Mouse (Mus musculus): ENCODE measurements around the gene Scarb1. TPM values are rescaled to one million over a fixed set of nuclear protein-coding genes. Genes with fewer than 3 reads are reported as not detected.

The Scarb1 gene
- polyA plus RNA-seq, 1 experiment from 2014 or later, result 30.1 TPM

GRCm38 (mm10) chr5:125287053-125287655 is 53.7 kb downstream of the Scarb1 start:
- no peaks in the 10 kb centered on the region; the same call in 1 of the 2 replicates for H3K36me3 ChIP-seq (ENCODE audit: control insufficient read depth, insufficient read depth, low read length)
- H3K4me1 ChIP-seq (replicated peaks; ENCODE audit: control insufficient read depth, insufficient read depth), result no peaks in the 10 kb centered on the region
- no peak for DNase-seq (ENCODE audit: low spot score)
- no peak overlapping the region for H3K4me3 ChIP-seq (ENCODE audit: low read depth, low read length)
- H3K27ac ChIP-seq (replicated peaks), result peak overlapping the region; percentile 53
- peak; percentile 37; the same call in 1 of the 2 replicates for ATAC-seq (ENCODE audit: low FRiP score, low TSS enrichment)
- no peak for TF ChIP-seq CTCF (IDR thresholded peaks at IDR 0.05; ENCODE audit: low read depth)
- TF ChIP-seq EP300 (optimal IDR thresholded peaks at IDR 0.05), result no peak
- WGBS, result 81% methylated on average over 9 of the region's 9 CpGs
- no peak overlapping the region for H3K9ac ChIP-seq (ENCODE audit: low read length)
- H3K9me3 ChIP-seq (ENCODE audit: control insufficient read depth, low read length), result no peaks in the 10 kb centered on the region
- H3K27me3 ChIP-seq (ENCODE audit: control insufficient read depth, insufficient read depth, low read length), result no peaks in the 10 kb centered on the region
- no peak overlapping the region for H3K4me2 ChIP-seq (replicated peaks; ENCODE audit: low read depth)

GRCm38 (mm10) chr5:125286090-125286489 is 54.8 kb downstream of the Scarb1 start:
- H3K27me3 ChIP-seq (ENCODE audit: control insufficient read depth, insufficient read depth, low read length), result no peaks in the 10 kb centered on the region
- TF ChIP-seq EP300 (optimal IDR thresholded peaks at IDR 0.05) (no peak), CTCF (IDR thresholded peaks at IDR 0.05; ENCODE audit: low read depth) (no peak)
- DNase-seq (ENCODE audit: low spot score), result no peak
- no peaks in the 10 kb centered on the region; the same call in 1 of the 2 replicates for H3K36me3 ChIP-seq (ENCODE audit: control insufficient read depth, insufficient read depth, low read length)
- H3K9ac ChIP-seq (ENCODE audit: low read length), result no peak overlapping the region
- H3K4me2 ChIP-seq (replicated peaks; ENCODE audit: low read depth), result no peak overlapping the region
- H3K4me3 ChIP-seq (ENCODE audit: low read depth, low read length), result no peak overlapping the region
- 92% methylated on average over 11 of the region's 11 CpGs for WGBS
- H3K27ac ChIP-seq (replicated peaks), result no peak overlapping the region
- ATAC-seq (ENCODE audit: low FRiP score, low TSS enrichment), result no peak
- H3K4me1 ChIP-seq (replicated peaks; ENCODE audit: control insufficient read depth, insufficient read depth), result no peaks in the 10 kb centered on the region
- no peaks in the 10 kb centered on the region for H3K9me3 ChIP-seq (ENCODE audit: control insufficient read depth, low read length)

- DNase-seq (ENCODE audit: low spot score), result peak; percentile 83
- 0 out of 2 replicates have a peak overlapping the region, but pooled peaks have one; percentile 5 for H3K27ac ChIP-seq (replicated peaks)
Measured at GRCm38 (mm10) chr5:125283748-125284640, 56.9 kb downstream of the Scarb1 start.

GRCm38 (mm10) chr5:125279216-125279615 is 61.7 kb downstream of the Scarb1 start:
- no peak for TF ChIP-seq EP300 (optimal IDR thresholded peaks at IDR 0.05)
- TF ChIP-seq CTCF (IDR thresholded peaks at IDR 0.05; ENCODE audit: low read depth), result no peak
- H3K36me3 ChIP-seq (ENCODE audit: control insufficient read depth, insufficient read depth, low read length), result 0 out of 2 replicates have a peak, but pooled peaks cover 3% of the 10 kb centered on the region
- H3K9ac ChIP-seq (ENCODE audit: low read length), result no peak overlapping the region
- H3K9me3 ChIP-seq (ENCODE audit: control insufficient read depth, low read length), result no peaks in the 10 kb centered on the region
- WGBS, result 68% methylated on average over 7 of the region's 7 CpGs
- H3K4me3 ChIP-seq (ENCODE audit: low read depth, low read length), result no peak overlapping the region
- no peaks in the 10 kb centered on the region for H3K4me1 ChIP-seq (replicated peaks; ENCODE audit: control insufficient read depth, insufficient read depth)
- H3K27ac ChIP-seq (replicated peaks), result no peak overlapping the region
- H3K4me2 ChIP-seq (replicated peaks; ENCODE audit: low read depth), result no peak overlapping the region
- no peaks in the 10 kb centered on the region for H3K27me3 ChIP-seq (ENCODE audit: control insufficient read depth, insufficient read depth, low read length)
- DNase-seq (ENCODE audit: low spot score) (no peak), ATAC-seq (ENCODE audit: low FRiP score, low TSS enrichment) (no peak)

More at GRCm38 (mm10) chr5:125283748-125284640, 56.9 kb downstream of the Scarb1 start:
- H3K4me1 ChIP-seq (replicated peaks; ENCODE audit: control insufficient read depth, insufficient read depth), result no peaks in the 10 kb centered on the region
- peak; percentile 79 for ATAC-seq (ENCODE audit: low FRiP score, low TSS enrichment)
- peak overlapping the region; percentile 1; the same call in 1 of the 2 replicates for H3K9ac ChIP-seq (ENCODE audit: low read length)
- H3K9me3 ChIP-seq (ENCODE audit: control insufficient read depth, low read length), result no peaks in the 10 kb centered on the region
- no peak for TF ChIP-seq EP300 (optimal IDR thresholded peaks at IDR 0.05)
- TF ChIP-seq CTCF (IDR thresholded peaks at IDR 0.05; ENCODE audit: low read depth), result no peak
- peak overlapping the region; percentile 59 for H3K4me2 ChIP-seq (replicated peaks; ENCODE audit: low read depth)
- H3K27me3 ChIP-seq (ENCODE audit: control insufficient read depth, insufficient read depth, low read length), result no peaks in the 10 kb centered on the region
- 19% methylated on average over 35 of the region's 35 CpGs for WGBS
- H3K36me3 ChIP-seq (ENCODE audit: control insufficient read depth, insufficient read depth, low read length), result no peaks in the 10 kb centered on the region; the same call in 1 of the 2 replicates
- peak overlapping the region; percentile 27 for H3K4me3 ChIP-seq (ENCODE audit: low read depth, low read length)

- H3K27ac ChIP-seq (replicated peaks), result no peak overlapping the region
- H3K27me3 ChIP-seq (ENCODE audit: control insufficient read depth, insufficient read depth, low read length), result no peaks in the 10 kb centered on the region
- H3K36me3 ChIP-seq (ENCODE audit: control insufficient read depth, insufficient read depth, low read length), result 0 out of 2 replicates have a peak, but pooled peaks cover 3% of the 10 kb centered on the region
- H3K4me2 ChIP-seq (replicated peaks; ENCODE audit: low read depth), result no peak overlapping the region
- DNase-seq (ENCODE audit: low spot score) (no peak), ATAC-seq (ENCODE audit: low FRiP score, low TSS enrichment) (no peak)
- H3K4me3 ChIP-seq (ENCODE audit: low read depth, low read length), result no peak overlapping the region
- H3K9ac ChIP-seq (ENCODE audit: low read length), result no peak overlapping the region
- TF ChIP-seq CTCF (IDR thresholded peaks at IDR 0.05; ENCODE audit: low read depth) (peak; percentile 70), EP300 (optimal IDR thresholded peaks at IDR 0.05) (no peak)
- 27% methylated on average over 6 of the region's 6 CpGs for WGBS
- no peaks in the 10 kb centered on the region for H3K4me1 ChIP-seq (replicated peaks; ENCODE audit: control insufficient read depth, insufficient read depth)
- no peaks in the 10 kb centered on the region for H3K9me3 ChIP-seq (ENCODE audit: control insufficient read depth, low read length)
Measured at GRCm38 (mm10) chr5:125278314-125278713, 62.6 kb downstream of the Scarb1 start.
